Mouse (Mus musculus) gastrocnemius, adult 2 months (tissue): ENCODE results near the gene Npw. TPM values are rescaled to one million over a fixed set of nuclear protein-coding genes. Genes with fewer than 3 reads are reported as not detected.

ENCODE experiments used
- DNase-seq: peaks from one replicate; pipeline ENCODE4 v3.0.0; 2022
- H3K27ac ChIP-seq: fragments of 200-600 bp; 2 replicates; pipeline ENCODE4 v1.8.1; 2022; ENCODE audit warnings: mild to moderate bottlenecking
- H3K4me3 ChIP-seq: fragments of 200-600 bp; 2 replicates; pipeline ENCODE4 v1.8.1; 2022; ENCODE audit warnings: mild to moderate bottlenecking, moderate library complexity
- CTCF ChIP-seq: fragments of 200-600 bp; IDR thresholded peaks from 2 replicates; pipeline ENCODE4 v1.8.1; 2022; ENCODE audit warnings: antibody characterized with exemption, mild to moderate bottlenecking, moderate library complexity
- intact Hi-C: fragments of 180-260 bp; cut with DNase I; formaldehyde crosslinking; loops from one replicate; pipeline ENCODE4 v1.15.1; 2025
- total RNA-seq, 2 experiments: library from RNA; stranded (reverse); gene quantifications; 2 replicates each; pipeline ENCODE4 v1.2.3; 2021

Npw gene
- total RNA-seq, 2 experiments from 2014 or later: not detected

DNA sequence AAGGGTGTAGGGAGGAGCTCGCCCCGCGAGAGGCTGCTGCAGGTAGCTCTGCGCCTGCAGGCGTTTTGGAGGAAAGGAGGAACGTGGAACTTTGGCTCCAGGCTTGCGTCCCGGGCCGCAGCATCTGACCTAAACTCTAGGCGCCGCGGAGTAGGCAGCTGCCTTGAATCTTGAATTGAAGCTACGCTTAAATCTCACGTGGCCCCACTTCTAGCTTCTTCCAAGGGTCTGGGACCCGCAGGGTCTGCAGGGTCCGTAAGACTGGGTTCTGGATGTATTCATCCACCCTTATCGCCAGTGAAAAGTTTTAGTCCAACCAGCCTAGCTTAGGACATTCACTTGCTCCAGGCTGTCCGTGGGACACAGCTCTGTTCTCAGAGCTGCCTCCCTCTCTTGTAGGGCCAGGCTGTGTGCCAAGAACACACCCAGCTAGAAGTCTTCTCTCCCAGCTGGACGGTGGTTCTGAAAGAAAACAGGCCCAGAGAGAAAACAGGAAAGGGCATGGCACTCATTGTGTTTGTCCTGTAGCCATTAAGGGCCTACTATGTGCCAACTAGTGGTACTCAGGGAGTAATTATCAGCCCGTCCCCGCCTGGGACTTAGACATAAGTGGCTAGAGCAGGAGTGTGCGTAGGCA, 25.3 kb downstream of the Npw start:
- intact Hi-C loops: loop anchor here (5.0 kb wide), 1 partner anchor 106 kb away; the partner anchor contains the start of gene Traf7
- DNase-seq: peak; percentile 83
- Histone ChIP-seq H3K27ac (peak overlapping the region; percentile 97), H3K4me3 (peak overlapping the region; percentile 79)
- 0 out of 2 replicates have a peak, but pooled peaks have one; percentile 0 for TF ChIP-seq CTCF

DNA sequence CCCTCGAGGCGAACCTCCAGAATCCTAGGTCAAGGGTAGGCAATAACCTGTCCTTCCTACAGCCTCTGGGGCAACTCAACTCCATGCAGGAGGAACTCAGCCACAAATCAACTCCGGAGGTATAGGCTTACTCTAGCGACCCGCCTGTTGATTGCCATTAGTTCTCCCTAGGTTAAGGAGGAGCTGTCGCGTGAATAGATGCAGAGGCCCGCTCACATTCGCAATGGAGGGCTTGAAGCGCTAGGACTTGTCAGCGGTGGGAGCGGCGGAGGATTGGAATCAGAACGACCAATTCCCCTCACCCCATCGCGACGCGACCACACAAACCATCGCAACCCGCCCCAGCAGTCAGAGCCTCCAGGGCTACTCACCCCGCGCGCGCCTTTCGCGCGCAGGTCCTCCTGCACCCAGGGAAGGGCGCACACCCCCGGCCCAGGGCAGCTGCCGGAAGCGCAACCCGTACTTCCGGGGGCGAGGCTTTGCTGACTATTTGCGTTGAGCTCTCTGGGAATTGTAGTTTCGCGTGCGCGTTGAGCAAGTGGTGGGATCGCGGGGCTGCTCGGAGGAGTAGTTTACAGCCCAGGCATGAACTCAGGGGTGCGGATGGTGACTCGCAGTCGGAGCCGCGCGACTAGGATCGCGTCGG, 26.0 kb downstream of the Npw start, which contains the start of the genes Tsc2 and Nthl1:
Gene Tsc2, minus strand, starts transcription at position 464 of the 646 bp plus-strand sequence.
Gene Nthl1, plus strand, starts transcription at position 514 of the 646 bp plus-strand sequence.
- peak; percentile 90 for DNase-seq
- Histone ChIP-seq H3K4me3 (peak within 1 kb of the TSS; percentile 79), H3K27ac (peak within 1 kb of the TSS; percentile 97)
- intact Hi-C loops: loop anchor here (5.0 kb wide), 1 partner anchor 105 kb away; the partner anchor contains the start of gene Traf7
- TF ChIP-seq CTCF: peak; percentile 1; the same call in 1 of the 2 replicates

DNA sequence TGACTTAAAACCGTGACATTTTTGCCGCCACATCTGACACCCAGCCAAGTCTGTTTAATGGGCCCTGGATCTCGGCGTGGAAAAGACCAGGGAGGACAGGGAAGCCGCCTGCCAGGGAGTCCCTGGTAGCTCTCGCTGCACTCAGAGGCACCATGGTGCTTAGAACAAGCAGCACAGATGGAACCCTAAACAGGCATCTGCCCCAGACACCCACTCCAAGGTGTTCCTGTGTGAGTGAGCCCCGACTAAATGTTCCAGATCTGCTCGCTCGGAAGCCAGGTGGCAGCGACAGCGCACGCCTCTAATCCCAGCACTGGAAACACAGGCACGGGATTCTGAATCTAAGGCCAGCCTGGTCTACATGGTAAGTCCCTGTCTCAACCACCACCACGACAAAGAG, 28.2 kb downstream of the Npw start:
- no peak overlapping the region for H3K27ac ChIP-seq
- intact Hi-C loops: loop anchor here (5.0 kb wide), 1 partner anchor 103 kb away; the partner anchor contains the start of gene Traf7
- no peak for TF ChIP-seq CTCF

DNA sequence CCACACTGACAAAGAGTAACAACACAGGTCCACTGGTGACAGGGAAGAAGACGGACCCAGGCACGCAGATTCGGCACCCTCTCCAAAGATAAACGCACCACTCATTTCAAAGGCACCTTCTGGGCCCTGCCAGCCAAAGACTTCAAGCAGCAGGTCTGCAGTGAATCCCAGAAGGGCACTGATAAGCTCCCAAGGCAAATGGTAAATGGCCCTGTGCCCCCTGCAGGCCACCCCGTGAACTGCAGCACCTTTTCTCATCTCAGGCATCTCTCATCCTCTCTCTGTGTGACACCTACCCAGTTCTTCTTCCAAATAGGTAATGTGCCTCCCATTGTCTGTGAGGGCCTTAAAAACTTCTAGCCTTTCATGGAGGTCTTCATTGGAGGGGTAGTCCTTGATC, 29.6 kb downstream of the Npw start:
- Histone ChIP-seq H3K27ac (no peak overlapping the region), H3K4me3 (no peak overlapping the region)
- peak; percentile 99 for TF ChIP-seq CTCF
- intact Hi-C loops: loop anchor here (5.0 kb wide), 1 partner anchor 51 kb away; no protein-coding TSS in a partner anchor
- peak; percentile 76 for DNase-seq

More for the DNA sequence above, 28.2 kb downstream of the Npw start:
- no peak overlapping the region for H3K4me3 ChIP-seq
- DNase-seq: no peak

DNA sequence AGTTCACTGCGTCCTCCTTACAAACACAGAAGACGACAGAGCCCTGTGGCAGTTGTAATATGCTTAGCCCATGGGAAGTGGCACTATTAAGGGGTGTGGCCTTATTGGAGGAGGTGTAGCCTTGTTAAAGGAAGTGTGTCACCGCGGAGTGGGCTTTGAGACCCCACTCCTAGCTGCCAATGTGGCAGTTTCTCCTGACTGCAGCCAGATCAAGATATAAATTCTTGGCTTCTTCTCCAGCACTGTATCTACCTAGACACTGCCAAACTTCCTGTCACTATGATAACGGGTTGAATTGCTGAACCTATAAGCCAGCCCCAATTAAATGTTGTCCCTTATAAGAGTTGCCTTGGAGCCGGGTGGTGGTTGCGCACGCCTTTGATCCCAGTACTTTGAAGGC, 32.8 kb downstream of the Npw start:
- intact Hi-C loops: loop anchor here (5.0 kb wide), 1 partner anchor 48 kb away; no protein-coding TSS in a partner anchor
- no peak for DNase-seq
- H3K27ac ChIP-seq: no peak overlapping the region
- no peak for TF ChIP-seq CTCF
- H3K4me3 ChIP-seq: no peak overlapping the region

DNA sequence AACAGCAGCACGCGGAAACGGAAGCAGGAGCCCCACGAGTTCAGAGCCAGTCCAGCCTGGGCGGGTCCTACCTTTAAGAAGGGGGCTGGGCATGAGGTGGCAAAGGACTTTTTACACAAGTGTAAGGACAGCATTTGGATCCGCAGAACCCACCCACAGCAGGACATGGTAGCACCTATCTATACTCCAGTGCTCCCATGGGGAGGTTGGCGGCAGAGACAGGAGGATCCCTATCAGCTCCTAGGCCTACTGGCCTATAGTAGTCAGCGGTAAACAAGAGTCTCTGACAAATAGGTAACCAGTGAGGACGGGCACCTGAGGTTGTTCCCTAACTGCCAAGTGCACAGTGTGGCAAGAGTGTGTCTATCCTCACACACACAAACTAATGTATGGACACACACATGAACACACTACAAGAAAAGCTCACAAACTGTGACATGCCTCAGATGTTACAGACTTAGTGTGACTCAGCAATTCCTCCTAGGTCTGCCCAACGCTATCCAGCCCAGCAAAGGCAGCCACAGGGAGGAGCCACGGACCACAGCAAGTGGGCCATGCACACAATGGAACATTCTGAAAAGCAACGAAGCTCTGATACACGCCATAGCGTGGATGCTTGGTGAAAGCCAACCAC, 40.6 kb downstream of the Npw start:
- peak; percentile 15; the same call in 1 of the 2 replicates for TF ChIP-seq CTCF
- DNase-seq: no peak
- H3K27ac ChIP-seq: no peak overlapping the region
- H3K4me3 ChIP-seq: no peak overlapping the region
- intact Hi-C loops: loop anchor here (10.0 kb wide), 1 partner anchor 47 kb away; the partner anchor contains the start of gene Zfp598

DNA sequence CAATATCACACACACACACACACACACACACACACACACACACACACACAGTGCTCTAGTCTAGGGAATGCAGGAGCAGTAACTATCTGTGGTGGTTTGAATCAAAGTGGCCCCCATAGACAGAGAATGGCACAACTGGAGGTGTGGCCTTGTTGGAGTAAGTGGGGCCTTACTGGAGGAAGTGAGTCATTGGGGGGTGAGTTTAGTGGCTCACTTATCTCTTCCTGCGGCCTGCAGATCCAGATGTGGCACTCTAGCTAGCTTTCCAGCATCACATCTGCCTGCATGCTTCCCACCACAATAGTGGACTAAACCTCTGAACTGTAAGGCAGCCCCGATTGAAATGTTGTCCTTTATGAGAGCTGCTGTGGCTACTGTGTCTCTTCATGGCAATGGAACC, 47.5 kb downstream of the Npw start:
- TF ChIP-seq CTCF: no peak
- intact Hi-C loops: loop anchor here (10.0 kb wide), 1 partner anchor 54 kb away; the partner anchor contains the start of gene Zfp598
- H3K27ac ChIP-seq: no peak overlapping the region
- DNase-seq: no peak
- H3K4me3 ChIP-seq: no peak overlapping the region

DNA sequence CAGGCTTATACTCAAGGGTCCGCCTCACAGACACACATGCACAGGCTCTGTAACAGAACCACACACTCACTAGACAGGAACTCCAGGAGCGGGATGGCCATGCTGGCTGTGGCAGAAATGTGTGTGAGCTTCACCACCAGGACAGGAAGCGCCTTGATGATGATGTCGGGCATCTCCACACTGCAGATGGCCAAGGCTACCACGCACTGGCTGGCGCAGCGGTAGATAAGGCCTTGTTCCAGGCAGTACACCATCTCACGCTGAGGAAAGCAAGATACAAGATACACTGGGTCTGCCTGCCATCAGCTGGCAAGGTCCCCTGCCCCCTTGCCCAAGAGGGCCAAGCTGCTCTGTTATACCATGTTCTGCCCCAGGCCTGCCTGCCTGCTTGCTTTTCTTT, 49.4 kb downstream of the Npw start:
- no peak overlapping the region for H3K27ac ChIP-seq
- intact Hi-C loops: no loop called here
- no peak for TF ChIP-seq CTCF
- DNase-seq: no peak
- no peak overlapping the region for H3K4me3 ChIP-seq

DNA sequence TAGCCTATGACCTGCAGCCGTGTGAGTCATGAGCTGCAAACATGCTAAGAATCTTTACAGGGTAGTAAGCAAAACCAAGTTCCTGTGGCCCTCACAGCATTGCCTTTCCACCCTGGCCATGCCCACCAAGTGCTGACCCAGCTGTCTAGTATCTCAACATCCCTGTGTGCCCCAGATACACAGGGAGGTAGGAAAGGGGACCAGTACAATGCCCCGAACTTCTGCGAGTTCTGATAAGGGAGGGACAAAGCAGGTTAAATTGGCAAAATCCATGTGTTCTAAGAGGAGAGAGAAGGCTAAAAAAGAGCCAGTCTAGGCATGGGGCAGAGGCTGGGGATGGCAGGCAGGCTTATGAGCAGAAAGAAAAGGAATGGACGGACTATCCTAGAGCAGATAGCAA, 49.9 kb downstream of the Npw start:
- no peak for DNase-seq
- TF ChIP-seq CTCF: no peak
- intact Hi-C loops: no loop called here
- Histone ChIP-seq H3K4me3 (no peak overlapping the region), H3K27ac (no peak overlapping the region)

Other genes starting within 250 kb of the Npw start
- gene Rnps1, start 243.9 kb downstream of the Npw start, total RNA-seq: 10 to 100 TPM; 51.9 TPM
- 100 to 1,000 TPM; 112 to 209 TPM for gene Eci1, start 231.8 kb downstream of the Npw start, total RNA-seq
- 1 to 10 TPM; 1.4 to 2.2 TPM for gene Dnase1l2, start 215.4 kb downstream of the Npw start, total RNA-seq
- 10 to 100 TPM; 11.4 to 16.5 TPM for gene E4f1, start 188.1 kb downstream of the Npw start, total RNA-seq
- gene Pgp, start 188.1 kb downstream of the Npw start, total RNA-seq: 10 to 100 TPM; 50.8 to 56.3 TPM
- not detected for gene Bricd5, start 184.6 kb downstream of the Npw start, total RNA-seq
- 10 to 100 TPM; 12.1 to 14.8 TPM for gene Mlst8, start 179.4 kb downstream of the Npw start, total RNA-seq
- under 1 TPM in 1 of 2 experiments, not detected in 1; 0.08 TPM for gene Caskin1, start 169.9 kb downstream of the Npw start, total RNA-seq
- 10 to 100 TPM; 27.3 to 35.2 TPM for gene Traf7, start 130.5 kb downstream of the Npw start, total RNA-seq
- not detected for gene Rab26, start 124.2 kb downstream of the Npw start, total RNA-seq
- 10 to 100 TPM; 18.3 to 25.0 TPM for gene Pkd1, start 108.6 kb downstream of the Npw start, total RNA-seq
- 10 to 100 TPM; 84.9 to 90.4 TPM for gene Tsc2, start 25.8 kb downstream of the Npw start, total RNA-seq
- 1 to 10 TPM; 2.6 to 3.4 TPM for gene Nthl1, start 25.8 kb downstream of the Npw start, total RNA-seq
- 10 to 100 TPM; 27.8 to 52.9 TPM for gene Slc9a3r2, start 8.1 kb downstream of the Npw start, total RNA-seq
- gene Zfp598, start 11.2 kb upstream of the Npw start, total RNA-seq: 10 to 100 TPM; 22.1 to 24.5 TPM
- not detected for gene Syngr3, start 31.5 kb upstream of the Npw start, total RNA-seq
- 10 to 100 TPM; 32.8 to 37.5 TPM for gene Gfer, start 37.7 kb upstream of the Npw start, total RNA-seq
- under 1 TPM; 0.56 to 0.74 TPM for gene Noxo1, start 37.8 kb upstream of the Npw start, total RNA-seq
- 10 to 100 TPM; 15.5 to 16.7 TPM for gene Tbl3, start 49.2 kb upstream of the Npw start, total RNA-seq
- gene Rnf151, start 59.6 kb upstream of the Npw start, total RNA-seq: not detected
- gene Rps2, start 59.7 kb upstream of the Npw start, total RNA-seq: 100 to 1,000 TPM; 508 to 641 TPM
- 100 to 1,000 TPM; 367 to 608 TPM for gene Ndufb10, start 66.0 kb upstream of the Npw start, total RNA-seq
- gene Rpl3l, start 69.4 kb upstream of the Npw start, total RNA-seq: 100 to 1,000 TPM; 753 to 889 TPM
- 100 to 1,000 TPM; 165 to 220 TPM for gene Msrb1, start 78.2 kb upstream of the Npw start, total RNA-seq
- not detected for gene Hs3st6, start 94.5 kb upstream of the Npw start, total RNA-seq
- gene Meiob, start 145.8 kb upstream of the Npw start, total RNA-seq: not detected
- 10 to 100 TPM; 75.8 to 90.9 TPM for gene Hagh, start 181.7 kb upstream of the Npw start, total RNA-seq
- gene Fahd1, start 191.9 kb upstream of the Npw start, total RNA-seq: 10 to 100 TPM; 34.6 to 50.6 TPM
- gene Igfals, start 207.5 kb upstream of the Npw start, total RNA-seq: 1 to 10 TPM; 3.4 to 4.0 TPM
- gene Nubp2, start 227.9 kb upstream of the Npw start, total RNA-seq: 10 to 100 TPM; 10.5 to 11.3 TPM
- 10 to 100 TPM; 30.4 to 37.7 TPM for gene Spsb3, start 228.2 kb upstream of the Npw start, total RNA-seq
- gene Eme2, start 236.6 kb upstream of the Npw start, total RNA-seq: 10 to 100 TPM in 1 of 2 experiments, 1 to 10 TPM in 1; 9.3 to 10.9 TPM
- 10 to 100 TPM; 75.8 to 95.7 TPM for gene Mrps34, start 236.7 kb upstream of the Npw start, total RNA-seq
- 10 to 100 TPM; 10.2 to 13.1 TPM for gene Nme3, start 238.0 kb upstream of the Npw start, total RNA-seq